Comparison of ENCODE assay signal across 15 mouse cellular contexts in genomic region chr16:56396586-56396985, GRCm38 (mm10).
DNase-seq lines count a peak whose midpoint lies in the region; ATAC-seq and TF ChIP-seq lines count a peak whose summit lies in the region.
"Had no signal": no experiment of that assay in that cellular context is flagged by ENCODE, and none has a peak within 500 bp of the region (broad histone marks: within the 10 kb centered on the region; RNA-seq: fewer than 3 reads in every experiment).

No protein-coding gene starts in this region.

- H3K27me3 ChIP-seq in lung, embryonic 14.5 days (ENCODE audit: insufficient read depth, low read length), result no peaks in the 10 kb centered on the region
- H3K27me3 ChIP-seq in lung, embryonic 15.5 days, result no peaks in the 10 kb centered on the region
- no peaks in the 10 kb centered on the region for H3K27me3 ChIP-seq in stomach, embryonic 14.5 days (ENCODE audit: control insufficient read depth, insufficient read depth, low read length)
- H3K27me3 ChIP-seq: embryonic facial prominence, embryonic 13.5 days; forebrain, embryonic 15.5 days; liver, embryonic 12.5 days had no signal

- no peak for TF ChIP-seq CTCF in lung, embryonic 14.5 days (IDR thresholded peaks at IDR 0.05; ENCODE audit: low read depth)
- TF ChIP-seq CTCF in lung, adult 2 months (IDR thresholded peaks at IDR 0.05; ENCODE audit: insufficient read depth, low read length), result no peak

- H3K4me3 ChIP-seq in lung, embryonic 14.5 days (ENCODE audit: low read depth, low read length), result no peak overlapping the region
- no peak overlapping the region for H3K4me3 ChIP-seq in lung, adult 2 months (replicated peaks; ENCODE audit: extremely low read depth, low read depth, low read length)
- no peak overlapping the region for H3K4me3 ChIP-seq in lung, embryonic 15.5 days
- H3K4me3 ChIP-seq in stomach, embryonic 14.5 days (ENCODE audit: low read depth, low read length), result no peak overlapping the region
- H3K4me3 ChIP-seq: embryonic facial prominence, embryonic 13.5 days; forebrain, embryonic 15.5 days; heart, adult 2 months; hindbrain, embryonic 10.5 days; liver, embryonic 12.5 days had no signal

- no peak overlapping the region for H3K9ac ChIP-seq in lung, embryonic 14.5 days
- H3K9ac ChIP-seq in lung, embryonic 15.5 days, result no peak overlapping the region
- no peak overlapping the region for H3K9ac ChIP-seq in stomach, embryonic 14.5 days (replicated peaks; ENCODE audit: low read depth, low read length)
- H3K9ac ChIP-seq: embryonic facial prominence, embryonic 13.5 days; forebrain, embryonic 15.5 days; liver, embryonic 12.5 days had no signal

- peak; percentile 68 for DNase-seq in lung, embryonic 14.5 days
- DNase-seq in lung, adult 2 months, result no peak
- peak; percentile 22 for DNase-seq in hindlimb bud, embryonic 11.5 days (ENCODE audit: extremely low spot score, low read depth, low spot score)
- DNase-seq in ovary, adult 18-20 months (ENCODE audit: low spot score), result no peak
- DNase-seq: heart, adult 2 months; layer of hippocampus, adult 9-11 months; right cerebral cortex, postnatal 14 days; thymus, postnatal 36 days had no signal

- no peaks in the 10 kb centered on the region for H3K36me3 ChIP-seq in lung, embryonic 14.5 days (ENCODE audit: insufficient read depth)
- no peaks in the 10 kb centered on the region for H3K36me3 ChIP-seq in lung, embryonic 15.5 days
- no peaks in the 10 kb centered on the region for H3K36me3 ChIP-seq in stomach, embryonic 14.5 days (ENCODE audit: control insufficient read depth, insufficient read depth, low read length)
- H3K36me3 ChIP-seq: embryonic facial prominence, embryonic 13.5 days; forebrain, embryonic 15.5 days; hindbrain, embryonic 10.5 days; liver, embryonic 12.5 days had no signal

- peak; percentile 73 for ATAC-seq in lung, embryonic 14.5 days (ENCODE audit: insufficient read depth)
- peak; percentile 42; the same call in 1 of the 2 replicates for ATAC-seq in lung, embryonic 15.5 days (ENCODE audit: borderline replicate concordance, extremely low read depth, low FRiP score, low TSS enrichment)
- ATAC-seq in stomach, embryonic 14.5 days (ENCODE audit: insufficient number of reproducible peaks, insufficient read depth, low FRiP score, low read depth), result 0 out of 2 replicates have a peak, but pooled peaks have one; percentile 42
- no peak for ATAC-seq in monocyte, adult 5-6 weeks (replicated peaks; ENCODE audit: insufficient number of reproducible peaks, low FRiP score, low TSS enrichment, poor library complexity, severe bottlenecking)
- ATAC-seq: forebrain, embryonic 15.5 days; liver, embryonic 12.5 days had no signal

- H3K4me2 ChIP-seq in lung, embryonic 14.5 days, result no peak overlapping the region
- no peak overlapping the region for H3K4me2 ChIP-seq in lung, embryonic 15.5 days
- no peak overlapping the region for H3K4me2 ChIP-seq in stomach, embryonic 14.5 days (replicated peaks; ENCODE audit: low read depth, low read length)
- H3K4me2 ChIP-seq: embryonic facial prominence, embryonic 13.5 days; forebrain, embryonic 15.5 days; liver, embryonic 12.5 days had no signal

- no peak for TF ChIP-seq POLR2A in lung, adult 2 months (IDR thresholded peaks at IDR 0.05; ENCODE audit: borderline replicate concordance, extremely low read depth, low read depth, low read length)

- WGBS in lung, embryonic 14.5 days, result 10% methylated on average over 4 of the region's 4 CpGs
- WGBS in lung, adult 2 months, result 18% methylated on average over 4 of the region's 4 CpGs
- 15% methylated on average over 4 of the region's 4 CpGs for WGBS in lung, embryonic 15.5 days
- WGBS in stomach, embryonic 14.5 days, result 11% methylated on average over 4 of the region's 4 CpGs

- H3K4me1 ChIP-seq in lung, embryonic 14.5 days (ENCODE audit: insufficient read depth), result peaks cover 6% of the 10 kb centered on the region; the same call in 1 of the 2 replicates
- no peaks in the 10 kb centered on the region for H3K4me1 ChIP-seq in lung, adult 2 months (ENCODE audit: control insufficient read depth, insufficient read depth, low read length)
- H3K4me1 ChIP-seq in lung, embryonic 15.5 days, result peaks cover 9% of the 10 kb centered on the region; the same call in 1 of the 2 replicates
- H3K4me1 ChIP-seq in stomach, embryonic 14.5 days (ENCODE audit: control insufficient read depth, insufficient read depth, low read length), result no peaks in the 10 kb centered on the region
- H3K4me1 ChIP-seq: forebrain, embryonic 15.5 days; hindbrain, embryonic 10.5 days; liver, embryonic 12.5 days had no signal

- H3K9me3 ChIP-seq in lung, embryonic 14.5 days (ENCODE audit: low read depth, low read length), result no peaks in the 10 kb centered on the region
- no peaks in the 10 kb centered on the region for H3K9me3 ChIP-seq in lung, embryonic 15.5 days
- H3K9me3 ChIP-seq in stomach, embryonic 14.5 days (ENCODE audit: control insufficient read depth, low read depth, low read length), result no peaks in the 10 kb centered on the region
- H3K9me3 ChIP-seq: embryonic facial prominence, embryonic 13.5 days; forebrain, embryonic 15.5 days; hindbrain, embryonic 10.5 days; liver, embryonic 12.5 days had no signal

- peak overlapping the region; percentile 27; the same call in 1 of the 2 replicates for H3K27ac ChIP-seq in lung, embryonic 14.5 days (ENCODE audit: low read depth)
- no peak overlapping the region for H3K27ac ChIP-seq in lung, embryonic 15.5 days
- no peak overlapping the region for H3K27ac ChIP-seq in stomach, embryonic 14.5 days (ENCODE audit: low read length)
- H3K27ac ChIP-seq: embryonic facial prominence, embryonic 13.5 days; forebrain, embryonic 15.5 days; heart, adult 2 months; hindbrain, embryonic 10.5 days; liver, embryonic 12.5 days had no signal

Comparison
In these comparisons a context has a peak if more than half of its experiments do, and no peak if none do; other contexts are left out.
1. DNase-seq: peak in lung, embryonic 14.5 days (single experiment) and hindlimb bud, embryonic 11.5 days (single experiment); none in lung, adult 2 months (single experiment) and ovary, adult 18-20 months (single experiment).